Mouse (Mus musculus): ENCODE data around the gene Prrx1. TPM values are rescaled to one million over a fixed set of nuclear protein-coding genes. Genes with fewer than 3 reads are reported as not detected.

Gene Prrx1
- total and polyA plus RNA-seq, 2 experiments from 2014 or later: 4.3 to 7.8 TPM

- ATAC-seq (ENCODE audit: low FRiP score) (no peak), DNase-seq (ENCODE audit: low spot score) (no peak)
- no peaks in the 10 kb centered on the region for H3K4me1 ChIP-seq (ENCODE audit: insufficient read depth, low read length)
- no peak overlapping the region for H3K9ac ChIP-seq (replicated peaks; ENCODE audit: low read length, poor library complexity, severe bottlenecking)
- no peak overlapping the region for H3K4me2 ChIP-seq (ENCODE audit: low read depth, low read length, poor library complexity, severe bottlenecking)
- H3K27ac ChIP-seq (ENCODE audit: low read depth, low read length): no peak overlapping the region
- no peak overlapping the region for H3K4me3 ChIP-seq (ENCODE audit: low read depth, low read length)
- H3K36me3 ChIP-seq (ENCODE audit: insufficient read depth, low read length): no peaks in the 10 kb centered on the region
- H3K27me3 ChIP-seq (ENCODE audit: insufficient read depth, low read length): peaks cover 14% of the 10 kb centered on the region
- WGBS: 47% methylated on average over 6 of the region's 6 CpGs
- H3K9me3 ChIP-seq (ENCODE audit: low read length): no peaks in the 10 kb centered on the region
- no peak for TF ChIP-seq CTCF (IDR thresholded peaks at IDR 0.05)
Observed at GRCm38 (mm10) chr1:163302292-163302691, 11.2 kb downstream of the Prrx1 start.

GRCm38 (mm10) chr1:163293152-163293551 is 20.4 kb downstream of the Prrx1 start:
- no peak overlapping the region for H3K27ac ChIP-seq (ENCODE audit: low read depth, low read length)
- no peak for TF ChIP-seq CTCF (IDR thresholded peaks at IDR 0.05)
- 85% methylated on average over 4 of the region's 4 CpGs for WGBS

GRCm38 (mm10) chr1:163291925-163292324 is 21.6 kb downstream of the Prrx1 start:
- Histone ChIP-seq H3K36me3 (ENCODE audit: insufficient read depth, low read length) (no peaks in the 10 kb centered on the region), H3K4me3 (ENCODE audit: low read depth, low read length) (no peak overlapping the region), H3K27ac (ENCODE audit: low read depth, low read length) (no peak overlapping the region), H3K4me2 (ENCODE audit: low read depth, low read length, poor library complexity, severe bottlenecking) (no peak overlapping the region), H3K27me3 (ENCODE audit: insufficient read depth, low read length) (no peaks in the 10 kb centered on the region), H3K4me1 (ENCODE audit: insufficient read depth, low read length) (no peaks in the 10 kb centered on the region), H3K9me3 (ENCODE audit: low read length) (no peaks in the 10 kb centered on the region), H3K9ac (replicated peaks; ENCODE audit: low read length, poor library complexity, severe bottlenecking) (no peak overlapping the region)
- no peak for DNase-seq (ENCODE audit: low spot score)
- no peak for TF ChIP-seq CTCF (IDR thresholded peaks at IDR 0.05)
- ATAC-seq (ENCODE audit: low FRiP score): no peak
- WGBS: 82% methylated on average over 2 of the region's 2 CpGs

More at GRCm38 (mm10) chr1:163293152-163293551, 20.4 kb downstream of the Prrx1 start:
- Histone ChIP-seq H3K4me3 (ENCODE audit: low read depth, low read length) (no peak overlapping the region), H3K9me3 (ENCODE audit: low read length) (no peaks in the 10 kb centered on the region), H3K27me3 (ENCODE audit: insufficient read depth, low read length) (no peaks in the 10 kb centered on the region), H3K4me1 (ENCODE audit: insufficient read depth, low read length) (no peaks in the 10 kb centered on the region), H3K9ac (replicated peaks; ENCODE audit: low read length, poor library complexity, severe bottlenecking) (no peak overlapping the region), H3K36me3 (ENCODE audit: insufficient read depth, low read length) (no peaks in the 10 kb centered on the region), H3K4me2 (ENCODE audit: low read depth, low read length, poor library complexity, severe bottlenecking) (no peak overlapping the region)
- DNase-seq (ENCODE audit: low spot score) (no peak), ATAC-seq (ENCODE audit: low FRiP score) (no peak)

GRCm38 (mm10) chr1:163289131-163289530 is 24.4 kb downstream of the Prrx1 start:
- no peaks in the 10 kb centered on the region for H3K9me3 ChIP-seq (ENCODE audit: low read length)
- H3K27ac ChIP-seq (ENCODE audit: low read depth, low read length): no peak overlapping the region
- H3K4me1 ChIP-seq (ENCODE audit: insufficient read depth, low read length): no peaks in the 10 kb centered on the region
- no peak for ATAC-seq (ENCODE audit: low FRiP score)
- no peak for TF ChIP-seq CTCF (IDR thresholded peaks at IDR 0.05)
- no peak overlapping the region for H3K4me2 ChIP-seq (ENCODE audit: low read depth, low read length, poor library complexity, severe bottlenecking)
- 93% methylated on average over 7 of the region's 7 CpGs for WGBS
- DNase-seq (ENCODE audit: low spot score): no peak
- no peaks in the 10 kb centered on the region for H3K27me3 ChIP-seq (ENCODE audit: insufficient read depth, low read length)
- no peaks in the 10 kb centered on the region for H3K36me3 ChIP-seq (ENCODE audit: insufficient read depth, low read length)
- no peak overlapping the region for H3K9ac ChIP-seq (replicated peaks; ENCODE audit: low read length, poor library complexity, severe bottlenecking)
- H3K4me3 ChIP-seq (ENCODE audit: low read depth, low read length): no peak overlapping the region

GRCm38 (mm10) chr1:163285539-163285938 is 28.0 kb downstream of the Prrx1 start:
- H3K9me3 ChIP-seq (ENCODE audit: low read length): no peaks in the 10 kb centered on the region
- 88% methylated on average over 1 of the region's 1 CpGs for WGBS
- DNase-seq (ENCODE audit: low spot score) (no peak), ATAC-seq (ENCODE audit: low FRiP score) (no peak)
- no peak overlapping the region for H3K9ac ChIP-seq (replicated peaks; ENCODE audit: low read length, poor library complexity, severe bottlenecking)
- H3K27me3 ChIP-seq (ENCODE audit: insufficient read depth, low read length): no peaks in the 10 kb centered on the region
- H3K36me3 ChIP-seq (ENCODE audit: insufficient read depth, low read length): no peaks in the 10 kb centered on the region
- no peak overlapping the region for H3K4me3 ChIP-seq (ENCODE audit: low read depth, low read length)
- H3K27ac ChIP-seq (ENCODE audit: low read depth, low read length): no peak overlapping the region
- no peak for TF ChIP-seq CTCF (IDR thresholded peaks at IDR 0.05)
- no peak overlapping the region for H3K4me2 ChIP-seq (ENCODE audit: low read depth, low read length, poor library complexity, severe bottlenecking)
- no peaks in the 10 kb centered on the region for H3K4me1 ChIP-seq (ENCODE audit: insufficient read depth, low read length)

- H3K36me3 ChIP-seq (ENCODE audit: insufficient read depth, low read length): no peaks in the 10 kb centered on the region
- H3K4me3 ChIP-seq (ENCODE audit: low read depth, low read length): no peak overlapping the region
- H3K27ac ChIP-seq (ENCODE audit: low read depth, low read length): no peak overlapping the region
- H3K9me3 ChIP-seq (ENCODE audit: low read length): no peaks in the 10 kb centered on the region
- DNase-seq (ENCODE audit: low spot score) (no peak), ATAC-seq (ENCODE audit: low FRiP score) (no peak)
- 16% methylated on average over 3 of the region's 3 CpGs for WGBS
- no peak overlapping the region for H3K9ac ChIP-seq (replicated peaks; ENCODE audit: low read length, poor library complexity, severe bottlenecking)
- H3K4me2 ChIP-seq (ENCODE audit: low read depth, low read length, poor library complexity, severe bottlenecking): no peak overlapping the region
- no peak for TF ChIP-seq CTCF (IDR thresholded peaks at IDR 0.05)
- H3K4me1 ChIP-seq (ENCODE audit: insufficient read depth, low read length): no peaks in the 10 kb centered on the region
- H3K27me3 ChIP-seq (ENCODE audit: insufficient read depth, low read length): no peaks in the 10 kb centered on the region
Observed at GRCm38 (mm10) chr1:163285136-163285535, 28.4 kb downstream of the Prrx1 start.
